Mouse (Mus musculus) lung, embryonic 16.5 days (tissue): Measurements from ENCODE around the gene Sppl2a. TPM values are rescaled to one million over a fixed set of nuclear protein-coding genes. Genes with fewer than 3 reads are reported as not detected.

Source experiments
- microRNA-seq: library from miRNA; unstranded; fragments of <30 nt; microRNA quantifications from one replicate; pipeline ENCODE4, GENCODE M21; 2016
- polyA plus RNA-seq: library from polyadenylated mRNA; unstranded; fragments of >200 nt; fragmentation: Nextera tagmentation; extraction: Ambion mirVana; gene quantifications from 2 replicates; pipeline ENCODE4 v1.2.1, GENCODE M21; 2015

Gene Sppl2a
- polyA plus RNA-seq, 1 experiment from 2014 or later: 42.5 TPM

Small RNA genes within 50 kb of the gene (microRNA-seq; reads per million reads assigned to microRNA genes)
- gene Mir3473g: not detected

Other genes with a start within 250 kb of the Sppl2a start
- gene Usp8, start 225.9 kb downstream of the Sppl2a start, polyA plus RNA-seq: 43.0 and 43.4 TPM in 2 replicates
- 1.7 and 2.2 TPM in 2 replicates for gene Usp50, start 149.8 kb downstream of the Sppl2a start, polyA plus RNA-seq
- gene Trpm7, start 57.0 kb downstream of the Sppl2a start, polyA plus RNA-seq: 45.2 and 46.6 TPM in 2 replicates
- 11.4 and 12.4 TPM in 2 replicates for gene Ap4e1, start 75.5 kb upstream of the Sppl2a start, polyA plus RNA-seq
- 51.6 and 55.8 TPM in 2 replicates for gene Blvra, start 137.4 kb upstream of the Sppl2a start, polyA plus RNA-seq
- 102 and 108 TPM in 2 replicates for gene Ncaph, start 200.7 kb upstream of the Sppl2a start, polyA plus RNA-seq
- 29.3 and 29.4 TPM in 2 replicates for gene Itpripl1, start 210.2 kb upstream of the Sppl2a start, polyA plus RNA-seq